Mouse (Mus musculus) liver, postnatal 0 days (tissue): ENCODE data around the gene Adarb2.

ENCODE experiments used
- CTCF ChIP-seq: sonication (generic); IDR thresholded peaks from 2 replicates; pipeline ENCODE4 v1.5.1; 2016; ENCODE audit warnings: antibody characterized with exemption, low read depth
- EP300 ChIP-seq: IDR thresholded peaks from 2 replicates; pipeline ENCODE4 v1.6.1; 2016; ENCODE audit warnings: antibody characterized with exemption, low read depth, mild to moderate bottlenecking

DNA sequence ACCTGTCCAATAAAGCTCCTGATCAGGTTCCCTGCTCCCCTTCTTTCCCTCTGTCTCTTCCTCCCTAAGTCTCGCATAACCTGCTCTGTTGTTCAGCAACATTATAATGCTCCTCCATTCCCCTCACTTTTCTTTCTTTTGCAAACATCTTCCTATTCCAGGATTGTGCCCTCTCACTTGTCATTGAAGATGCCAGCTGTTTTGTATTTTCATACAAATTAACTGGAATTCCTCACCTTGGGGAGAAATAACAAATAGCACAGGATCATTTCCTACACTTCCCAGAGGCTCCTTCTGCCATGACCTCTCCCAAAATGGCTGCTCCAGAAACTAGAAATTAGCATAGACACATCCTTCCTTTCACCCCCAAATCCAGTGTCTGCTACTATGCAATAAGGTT lies 276.1 kb downstream of the Adarb2 start:
- no peak for TF ChIP-seq CTCF
- no peak for TF ChIP-seq EP300
